Mouse (Mus musculus): ENCODE results near the gene Rps6ka3. TPM values are rescaled to one million over a fixed set of nuclear protein-coding genes. Genes with fewer than 3 reads are reported as not detected.

Gene Rps6ka3
- total RNA-seq, 2 experiments from 2014 or later = 31.3 to 36.5 TPM

GRCm38 (mm10) chrX:159302349-159303311 lies 92.5 kb downstream of the Rps6ka3 start:
- ATAC-seq (replicated peaks; ENCODE audit: poor library complexity, severe bottlenecking) = peak; percentile 99

- ATAC-seq (replicated peaks; ENCODE audit: poor library complexity, severe bottlenecking) = no peak
These were observed 105.2 kb downstream of the Rps6ka3 start for GRCm38 (mm10) chrX:159315293-159315692.

GRCm38 (mm10) chrX:159321342-159321741 lies 111.2 kb downstream of the Rps6ka3 start:
- ATAC-seq (replicated peaks; ENCODE audit: poor library complexity, severe bottlenecking) = peak; percentile 84

- ATAC-seq (replicated peaks; ENCODE audit: poor library complexity, severe bottlenecking) = no peak
These were observed 154.4 kb downstream of the Rps6ka3 start for GRCm38 (mm10) chrX:159364506-159364905.

GRCm38 (mm10) chrX:159371831-159372752 lies 162.0 kb downstream of the Rps6ka3 start, which contains the start of gene Eif1ax:
Eif1ax (plus strand) TSS chrX:159372178.
- ATAC-seq (replicated peaks; ENCODE audit: poor library complexity, severe bottlenecking) = peak; percentile 93

GRCm38 (mm10) chrX:159372753-159373144 lies 162.6 kb downstream of the Rps6ka3 start:
- ATAC-seq (replicated peaks; ENCODE audit: poor library complexity, severe bottlenecking) = no peak

- ATAC-seq (replicated peaks; ENCODE audit: poor library complexity, severe bottlenecking) = no peak
These were observed 177.0 kb downstream of the Rps6ka3 start for GRCm38 (mm10) chrX:159387105-159387504.

- ATAC-seq (replicated peaks; ENCODE audit: poor library complexity, severe bottlenecking) = no peak
These were observed 178.8 kb downstream of the Rps6ka3 start for GRCm38 (mm10) chrX:159388953-159389352.

GRCm38 (mm10) chrX:159390347-159390962 lies 180.3 kb downstream of the Rps6ka3 start:
- no peak for ATAC-seq (replicated peaks; ENCODE audit: poor library complexity, severe bottlenecking)

GRCm38 (mm10) chrX:159391239-159391638 lies 181.1 kb downstream of the Rps6ka3 start:
- ATAC-seq (replicated peaks; ENCODE audit: poor library complexity, severe bottlenecking) = no peak

GRCm38 (mm10) chrX:159409253-159409652 lies 199.1 kb downstream of the Rps6ka3 start:
- ATAC-seq (replicated peaks; ENCODE audit: poor library complexity, severe bottlenecking) = peak; percentile 83

GRCm38 (mm10) chrX:159414130-159414828 lies 204.2 kb downstream of the Rps6ka3 start, which contains the start of gene Map7d2:
Map7d2 (plus strand) TSS chrX:159414572.
- peak; percentile 64 for ATAC-seq (replicated peaks; ENCODE audit: poor library complexity, severe bottlenecking)

- ATAC-seq (replicated peaks; ENCODE audit: poor library complexity, severe bottlenecking) = peak; percentile 48
These were observed 204.9 kb downstream of the Rps6ka3 start for GRCm38 (mm10) chrX:159414829-159415673.

Other genes starting within 250 kb of the Rps6ka3 start
- 41.2 and 58.2 TPM in 2 replicates for gene Eif1ax, start 161.9 kb downstream of the Rps6ka3 start, total RNA-seq (2014; fragmentation: Nextera tagmentation)
- 56.5 and 64.6 TPM in 2 replicates for gene Eif1ax, start 161.9 kb downstream of the Rps6ka3 start, total RNA-seq (2017)
- not detected in 2 replicates for gene Map7d2, start 204.3 kb downstream of the Rps6ka3 start, total RNA-seq (2014; fragmentation: Nextera tagmentation)
- 0.09 TPM in 1 of 2 replicates, not detected in the other for gene Map7d2, start 204.3 kb downstream of the Rps6ka3 start, total RNA-seq (2017)

All from granulocyte monocyte progenitor cell, adult 5-6 weeks (primary cell).